Mouse (Mus musculus): Measurements from ENCODE around the gene Ifnz. TPM values are rescaled to one million over a fixed set of nuclear protein-coding genes. Genes with fewer than 3 reads are reported as not detected.
"Not testable (repeated sequence)": the region's sequence is repeated elsewhere in the genome, so short reads cannot be mapped to it uniquely, and the experiment has no call there.

Ifnz gene
- polyA plus RNA-seq (2015; fragmentation: Nextera tagmentation; extraction: Ambion mirVana): 0.30 and 0.41 TPM in 2 replicates

- WGBS: 25% methylated on average over 5 of the region's 7 CpGs
- not testable (repeated sequence) for ATAC-seq (ENCODE audit: insufficient read depth, low FRiP score, low read depth); H3K27me3 ChIP-seq (replicated peaks); H3K4me1 ChIP-seq; H3K9ac ChIP-seq; H3K9me3 ChIP-seq; H3K27ac ChIP-seq; H3K36me3 ChIP-seq
- Histone ChIP-seq H3K4me2 (peak within 1 kb of the TSS; percentile 41), H3K4me3 (replicated peaks) (peak within 1 kb of the TSS; percentile 25; the same call in 1 of the 2 replicates)
These were observed at the start of gene Ifnz for GRCm38 (mm10) chr4:88781831-88782230. Gene Ifnz (plus strand): TSS chr4:88782131.

- Histone ChIP-seq H3K4me2 (no peak overlapping the region), H3K9me3 (no peaks in the 10 kb centered on the region), H3K9ac (no peak overlapping the region), H3K27ac (no peak overlapping the region), H3K27me3 (replicated peaks) (no peaks in the 10 kb centered on the region), H3K4me3 (replicated peaks) (no peak overlapping the region), H3K36me3 (no peaks in the 10 kb centered on the region), H3K4me1 (0 out of 2 replicates have a peak, but pooled peaks cover 4% of the 10 kb centered on the region)
- no peak for ATAC-seq (ENCODE audit: insufficient read depth, low FRiP score, low read depth)
- WGBS: 6% methylated on average over 2 of the region's 2 CpGs
These were observed 43.5 kb upstream of the Ifnz start for GRCm38 (mm10) chr4:88738480-88738879.

- no peak for ATAC-seq (ENCODE audit: insufficient read depth, low FRiP score, low read depth)
- WGBS: 84% methylated on average over 6 of the region's 6 CpGs
These were observed 42.9 kb upstream of the Ifnz start for GRCm38 (mm10) chr4:88739036-88739435.

GRCm38 (mm10) chr4:88741426-88741825 is 40.5 kb upstream of the Ifnz start:
- 83% methylated on average over 4 of the region's 4 CpGs for WGBS
- H3K9me3 ChIP-seq: no peaks in the 10 kb centered on the region
- no peak overlapping the region for H3K9ac ChIP-seq
- no peak overlapping the region for H3K27ac ChIP-seq
- no peak for ATAC-seq (ENCODE audit: insufficient read depth, low FRiP score, low read depth)
- no peaks in the 10 kb centered on the region for H3K36me3 ChIP-seq
- no peak overlapping the region for H3K4me3 ChIP-seq (replicated peaks)
- H3K4me2 ChIP-seq: no peak overlapping the region
- 0 out of 2 replicates have a peak, but pooled peaks cover 7% of the 10 kb centered on the region for H3K4me1 ChIP-seq
- no peaks in the 10 kb centered on the region for H3K27me3 ChIP-seq (replicated peaks)

More at GRCm38 (mm10) chr4:88739036-88739435, 42.9 kb upstream of the Ifnz start:
- Histone ChIP-seq H3K27ac (no peak overlapping the region), H3K36me3 (no peaks in the 10 kb centered on the region), H3K9ac (no peak overlapping the region), H3K27me3 (replicated peaks) (no peaks in the 10 kb centered on the region), H3K9me3 (no peaks in the 10 kb centered on the region), H3K4me3 (replicated peaks) (no peak overlapping the region), H3K4me1 (0 out of 2 replicates have a peak, but pooled peaks cover 4% of the 10 kb centered on the region), H3K4me2 (no peak overlapping the region)

GRCm38 (mm10) chr4:88742771-88743371 is 39.1 kb upstream of the Ifnz start:
- H3K36me3 ChIP-seq: no peaks in the 10 kb centered on the region
- H3K4me1 ChIP-seq: 0 out of 2 replicates have a peak, but pooled peaks cover 7% of the 10 kb centered on the region
- no peaks in the 10 kb centered on the region for H3K9me3 ChIP-seq
- no peak overlapping the region for H3K4me3 ChIP-seq (replicated peaks)
- no peak overlapping the region for H3K4me2 ChIP-seq
- no peaks in the 10 kb centered on the region for H3K27me3 ChIP-seq (replicated peaks)
- 46% methylated on average over 7 of the region's 7 CpGs for WGBS
- H3K27ac ChIP-seq: no peak overlapping the region; the same call in 1 of the 2 replicates
- no peak for ATAC-seq (ENCODE audit: insufficient read depth, low FRiP score, low read depth)
- no peak overlapping the region for H3K9ac ChIP-seq

GRCm38 (mm10) chr4:88744207-88744606 is 37.7 kb upstream of the Ifnz start:
- Histone ChIP-seq H3K9ac (no peak overlapping the region), H3K27me3 (replicated peaks) (no peaks in the 10 kb centered on the region), H3K4me2 (no peak overlapping the region), H3K4me3 (replicated peaks) (no peak overlapping the region), H3K4me1 (0 out of 2 replicates have a peak, but pooled peaks cover 7% of the 10 kb centered on the region), H3K36me3 (no peaks in the 10 kb centered on the region), H3K27ac (no peak overlapping the region), H3K9me3 (no peaks in the 10 kb centered on the region)
- 71% methylated on average over 3 of the region's 3 CpGs for WGBS
- ATAC-seq (ENCODE audit: insufficient read depth, low FRiP score, low read depth): no peak

GRCm38 (mm10) chr4:88749926-88750325 is 32.0 kb upstream of the Ifnz start:
- 0 out of 2 replicates have a peak, but pooled peaks cover 4% of the 10 kb centered on the region for H3K4me1 ChIP-seq
- no peaks in the 10 kb centered on the region for H3K27me3 ChIP-seq (replicated peaks)
- no peak overlapping the region for H3K27ac ChIP-seq
- no peaks in the 10 kb centered on the region for H3K36me3 ChIP-seq
- no peaks in the 10 kb centered on the region for H3K9me3 ChIP-seq
- no peak overlapping the region for H3K4me3 ChIP-seq (replicated peaks)
- no peak for ATAC-seq (ENCODE audit: insufficient read depth, low FRiP score, low read depth)
- 52% methylated on average over 6 of the region's 6 CpGs for WGBS
- H3K4me2 ChIP-seq: no peak overlapping the region
- H3K9ac ChIP-seq: no peak overlapping the region

GRCm38 (mm10) chr4:88754818-88755340 is 27.1 kb upstream of the Ifnz start, which contains the start of gene Gm13271:
Gene Gm13271 (plus strand): TSS chr4:88754868.
- WGBS: 75% methylated on average over 15 of the region's 15 CpGs
- not testable (repeated sequence) for H3K4me2 ChIP-seq; H3K27me3 ChIP-seq (replicated peaks); H3K4me3 ChIP-seq (replicated peaks); H3K4me1 ChIP-seq; ATAC-seq (ENCODE audit: insufficient read depth, low FRiP score, low read depth); H3K27ac ChIP-seq; H3K9ac ChIP-seq; H3K36me3 ChIP-seq; H3K9me3 ChIP-seq

GRCm38 (mm10) chr4:88756581-88757513 is 25.1 kb upstream of the Ifnz start:
- not testable (repeated sequence) for H3K27me3 ChIP-seq (replicated peaks); H3K9me3 ChIP-seq; H3K36me3 ChIP-seq; ATAC-seq (ENCODE audit: insufficient read depth, low FRiP score, low read depth); H3K4me1 ChIP-seq
- Histone ChIP-seq H3K4me3 (replicated peaks) (peak overlapping the region; percentile 57), H3K4me2 (peak overlapping the region; percentile 76), H3K27ac (peak overlapping the region; percentile 98), H3K9ac (peak overlapping the region; percentile 16; the same call in 1 of the 2 replicates)
- WGBS: 9% methylated on average over 29 of the region's 31 CpGs

GRCm38 (mm10) chr4:88757628-88758031 is 24.3 kb upstream of the Ifnz start:
- ATAC-seq (ENCODE audit: insufficient read depth, low FRiP score, low read depth): peak; percentile 100
- not testable (repeated sequence) for H3K4me1 ChIP-seq; H3K27me3 ChIP-seq (replicated peaks); H3K36me3 ChIP-seq; H3K9me3 ChIP-seq
- Histone ChIP-seq H3K27ac (peak overlapping the region; percentile 98), H3K9ac (peak overlapping the region; percentile 16; the same call in 1 of the 2 replicates), H3K4me3 (replicated peaks) (peak overlapping the region; percentile 57), H3K4me2 (peak overlapping the region; percentile 76)
- under 1% methylated on average over 21 of the region's 21 CpGs for WGBS

- not testable (repeated sequence) for ATAC-seq (ENCODE audit: insufficient read depth, low FRiP score, low read depth); H3K27me3 ChIP-seq (replicated peaks); H3K9me3 ChIP-seq; H3K27ac ChIP-seq; H3K4me3 ChIP-seq (replicated peaks); H3K9ac ChIP-seq; H3K36me3 ChIP-seq; H3K4me1 ChIP-seq; H3K4me2 ChIP-seq
- WGBS: 81% methylated on average over 9 of the region's 9 CpGs
These were observed 23.2 kb upstream of the Ifnz start for GRCm38 (mm10) chr4:88758751-88759150.
